Mouse (Mus musculus) CH12.LX (cell line): ENCODE data around the gene Kpna7. TPM values are rescaled to one million over a fixed set of nuclear protein-coding genes. Genes with fewer than 3 reads are reported as not detected.

Experiments
- DNase-seq: peaks from one replicate; pipeline ENCODE4 v3.0.0-alpha.2; 2013; ENCODE audit errors: extremely low read depth
- H3K27ac ChIP-seq: 2 replicates; pipeline ENCODE4 v1.5.1; 2012; ENCODE audit warnings: low read depth, mild to moderate bottlenecking, control low read depth, moderate library complexity; ENCODE audit not compliant: insufficient read depth
- H3K27me3 ChIP-seq: replicated peaks from 2 replicates; pipeline ENCODE3; 2012; ENCODE audit warnings: inconsistent platforms
- H3K36me3 ChIP-seq, 2 experiments: replicated peaks in 1 of 2; 2 replicates each; pipeline versions ENCODE3 to v1.6.1; 2012; ENCODE audit warnings: inconsistent platforms in 1 of 2, low read length in 1 of 2, mild to moderate bottlenecking in 1 of 2, mixed read lengths in 1 of 2, moderate library complexity in 1 of 2; ENCODE audit not compliant: control insufficient read depth in 1 of 2, insufficient read depth in 1 of 2
- H3K4me1 ChIP-seq, 2 experiments: 2 replicates each; pipeline ENCODE4 v1.6.1; 2012; ENCODE audit warnings: inconsistent platforms in 1 of 2, moderate library complexity in 1 of 2; ENCODE audit not compliant: insufficient read depth in 2 of 2, control insufficient read depth in 1 of 2
- H3K4me2 ChIP-seq: 2 replicates; pipeline ENCODE4 v1.6.1; 2012; ENCODE audit warnings: low read depth, mild to moderate bottlenecking, control low read depth; ENCODE audit not compliant: poor library complexity, insufficient read depth, severe bottlenecking
- H3K4me3 ChIP-seq, 3 experiments: fragments of 150-350 bp in 1 of 3; sonication (generic) in 1 of 3; replicated peaks in 1 of 3; 2 replicates each; pipeline versions ENCODE3 to v1.5.1; 2011 to 2012; ENCODE audit warnings: low read depth in 2 of 3, low read length in 2 of 3, mild to moderate bottlenecking in 2 of 3, moderate library complexity in 2 of 3, control low read depth in 1 of 3, improper control_type of control experiment in 1 of 3, inconsistent platforms in 1 of 3, mixed read lengths in 1 of 3; ENCODE audit not compliant: poor library complexity in 1 of 3
- H3K79me2 ChIP-seq: replicated peaks from 2 replicates; pipeline ENCODE4 v1.6.1; 2012; ENCODE audit warnings: mild to moderate bottlenecking, moderate library complexity; ENCODE audit not compliant: control insufficient read depth, poor library complexity, insufficient read depth, severe bottlenecking; ENCODE audit errors: extremely low read depth
- H3K9ac ChIP-seq: 2 replicates; pipeline ENCODE4 v1.6.1; 2012; ENCODE audit warnings: low read depth, mild to moderate bottlenecking, control low read depth, moderate library complexity; ENCODE audit not compliant: insufficient read depth
- H3K9me3 ChIP-seq: replicated peaks from 2 replicates; pipeline ENCODE3; 2012; ENCODE audit warnings: low read length, inconsistent platforms, mixed read lengths
- BHLHE40 ChIP-seq: IDR thresholded peaks from 2 replicates; pipeline ENCODE4 v1.6.1; 2011; ENCODE audit warnings: mild to moderate bottlenecking, low read depth, low read length, improper control_type of control experiment
- CHD1 ChIP-seq: IDR thresholded peaks from 2 replicates; pipeline ENCODE4 v1.6.1; 2012; ENCODE audit warnings: low read depth, low read length, improper control_type of control experiment, inconsistent platforms
- CHD2 ChIP-seq: IDR thresholded peaks from 2 replicates; pipeline ENCODE4 v1.6.1; 2011; ENCODE audit warnings: low read length, improper control_type of control experiment
- CTCF ChIP-seq, 2 experiments: IDR thresholded peaks in 1 of 2; conservative IDR thresholded peaks in 1 of 2; 2 replicates each; pipeline ENCODE4 v1.5.1; 2011 to 2012; ENCODE audit warnings: low read depth in 2 of 2, low read length in 2 of 2, improper control_type of control experiment in 1 of 2, inconsistent platforms in 1 of 2, mild to moderate bottlenecking in 1 of 2, moderate library complexity in 1 of 2
- E2F4 ChIP-seq: IDR thresholded peaks from 2 replicates; pipeline ENCODE4 v1.6.1; 2011; ENCODE audit warnings: low read depth, low read length, improper control_type of control experiment; ENCODE audit not compliant: insufficient replicate concordance
- ELF1 ChIP-seq: IDR thresholded peaks from 2 replicates; pipeline ENCODE4 v1.6.1; 2014; ENCODE audit warnings: low read depth, mild to moderate bottlenecking, inconsistent platforms, low read length, improper control_type of control experiment
- JUN ChIP-seq: IDR thresholded peaks from 2 replicates; pipeline ENCODE4 v1.6.1; 2011; ENCODE audit warnings: low read depth, mild to moderate bottlenecking, low read length, improper control_type of control experiment, moderate library complexity; ENCODE audit not compliant: insufficient read depth
- MAX ChIP-seq: IDR thresholded peaks from 2 replicates; pipeline ENCODE4 v1.6.1; 2011; ENCODE audit warnings: low read length, improper control_type of control experiment
- MAZ ChIP-seq: IDR thresholded peaks from 2 replicates; pipeline ENCODE4 v1.6.1; 2012; ENCODE audit warnings: low read depth, mild to moderate bottlenecking, inconsistent platforms, low read length, improper control_type of control experiment, moderate library complexity
- MEF2A ChIP-seq: IDR thresholded peaks from 2 replicates; pipeline ENCODE4 v1.6.1; 2014; ENCODE audit warnings: low read depth, mild to moderate bottlenecking, inconsistent platforms, low read length, improper control_type of control experiment, borderline replicate concordance
- NELFE ChIP-seq: IDR thresholded peaks from 2 replicates; pipeline ENCODE4 v1.6.1; 2011; ENCODE audit warnings: low read depth, low read length, improper control_type of control experiment
- NRF1 ChIP-seq: IDR thresholded peaks from 2 replicates; pipeline ENCODE4 v1.6.1; 2014; ENCODE audit warnings: low read depth, mild to moderate bottlenecking, inconsistent platforms, low read length, improper control_type of control experiment, moderate library complexity
- PAX5 ChIP-seq: IDR thresholded peaks from 2 replicates; pipeline ENCODE4 v1.6.1; 2012; ENCODE audit warnings: low read length, inconsistent platforms, mixed read lengths
- POLR2A ChIP-seq: IDR thresholded peaks from 2 replicates; pipeline ENCODE4 v1.6.1; 2011; ENCODE audit warnings: low read depth, mild to moderate bottlenecking, improper control_type of control experiment, low read length
- POLR2AphosphoS2 ChIP-seq: IDR thresholded peaks from 2 replicates; pipeline ENCODE4 v1.6.1; 2011; ENCODE audit warnings: low read depth, low read length, improper control_type of control experiment
- RAD21 ChIP-seq: IDR thresholded peaks from 2 replicates; pipeline ENCODE4 v1.6.1; 2011; ENCODE audit warnings: low read depth, mild to moderate bottlenecking, low read length, improper control_type of control experiment, moderate library complexity
- RCOR1 ChIP-seq: conservative IDR thresholded peaks from 2 replicates; pipeline ENCODE4 v1.6.1; 2012; ENCODE audit warnings: low read depth, mild to moderate bottlenecking, inconsistent platforms, low read length, improper control_type of control experiment
- SIN3A ChIP-seq: IDR thresholded peaks from 2 replicates; pipeline ENCODE4 v1.6.1; 2012; ENCODE audit warnings: low read length, improper control_type of control experiment, inconsistent platforms
- SMC3 ChIP-seq: IDR thresholded peaks from 2 replicates; pipeline ENCODE4 v1.6.1; 2011; ENCODE audit warnings: low read depth, low read length, improper control_type of control experiment
- TBP ChIP-seq: conservative IDR thresholded peaks from 2 replicates; pipeline ENCODE4 v1.6.1; 2011; ENCODE audit warnings: low read depth, low read length, improper control_type of control experiment
- TCF12 ChIP-seq: IDR thresholded peaks from 2 replicates; pipeline ENCODE4 v1.6.1; 2014; ENCODE audit warnings: low read depth, mild to moderate bottlenecking, inconsistent platforms, low read length, improper control_type of control experiment
- UBTF ChIP-seq: IDR thresholded peaks from 2 replicates; pipeline ENCODE4 v1.6.1; 2012; ENCODE audit warnings: low read depth, mild to moderate bottlenecking, inconsistent platforms, low read length, improper control_type of control experiment, moderate library complexity
- ZC3H11A ChIP-seq: IDR thresholded peaks from 2 replicates; pipeline ENCODE4 v1.6.1; 2012; ENCODE audit warnings: low read depth, mild to moderate bottlenecking, inconsistent platforms, low read length, improper control_type of control experiment
- ZMIZ1 ChIP-seq: IDR thresholded peaks from 2 replicates; pipeline ENCODE4 v1.6.1; 2012; ENCODE audit warnings: low read depth, mild to moderate bottlenecking, inconsistent platforms, low read length, improper control_type of control experiment
- dilution Hi-C: fragments of 300-500 bp; cut with MboI; formaldehyde crosslinking; loops from 2 replicates; pipeline ENCODE4 v1.14.3; 2020; ENCODE audit warnings: low sequenced_read_pairs; ENCODE audit not compliant: extremely low pct_unique_long_range_greater_than_20kb, extremely low pct_ligation_motif_present
- in situ Hi-C: fragments of 300-500 bp; cut with MboI; formaldehyde crosslinking; loops from 3 replicates; pipeline ENCODE4 v1.14.3; 2019; ENCODE audit warnings: low sequenced_read_pairs, low pct_ligation_motif_present, low pct_unique_long_range_greater_than_20kb, mixed read lengths
- polyA plus RNA-seq: library from polyadenylated mRNA; unstranded; fragments of >175 nt; gene quantifications from 2 replicates; pipeline ENCODE4 v1.2.1, GENCODE M21; 2012; ENCODE audit warnings: low read depth; ENCODE audit not compliant: insufficient read length
- total RNA-seq, 2 experiments: library from RNA; depleted of rRNA; stranded (reverse); fragments of 300-350 nt in 1 of 2; fragments of >200 nt in 1 of 2; gene quantifications; 2 replicates each; pipeline ENCODE4 v1.2.3; 2012 to 2014

The Kpna7 gene
- total and polyA plus RNA-seq, 3 experiments: 0.26 TPM; not detected in 2

- no peak for TF ChIP-seq ELF1
- TF ChIP-seq CHD2: no peak
- no peak for TF ChIP-seq POLR2A
- TF ChIP-seq SIN3A: no peak
- no peak for TF ChIP-seq ZC3H11A
- no peak for TF ChIP-seq BHLHE40
- no peak for TF ChIP-seq MAZ
- no peak for TF ChIP-seq MAX
- peak; percentile 20; the same call in 1 of the 2 replicates for TF ChIP-seq NELFE
- TF ChIP-seq TBP: no peak
- peak; percentile 59 for TF ChIP-seq SMC3
- no peak for TF ChIP-seq RCOR1
- TF ChIP-seq CTCF (conservative IDR thresholded peaks at IDR 0.05 in 1 of 2, IDR thresholded peaks at IDR 0.05 in 1 of 2; ENCODE audit: low read depth in 2 of 2, low read length in 2 of 2): peak; percentile 88 to 90
- TF ChIP-seq RAD21: peak; percentile 67
- TF ChIP-seq MEF2A: no peak
- no peak for TF ChIP-seq PAX5
- TF ChIP-seq POLR2AphosphoS2: no peak
- no peak for TF ChIP-seq TCF12
- peaks cover 2% of the 10 kb centered on the region for H3K27me3 ChIP-seq
- no peak overlapping the region for H3K4me3 ChIP-seq
- no peaks in the 10 kb centered on the region for H3K36me3 ChIP-seq
- no peak overlapping the region for H3K9ac ChIP-seq
- no peaks in the 10 kb centered on the region for H3K79me2 ChIP-seq
- no peak overlapping the region for H3K27ac ChIP-seq
- dilution Hi-C loops: no loop called here
- H3K4me2 ChIP-seq: no peak overlapping the region
- in situ Hi-C loops: loop anchor here (10.0 kb wide), 1 partner anchor 65 kb away; no protein-coding TSS in a partner anchor
- H3K9me3 ChIP-seq: no peaks in the 10 kb centered on the region
- peak; percentile 77 for DNase-seq
- no peaks in the 10 kb centered on the region for H3K4me1 ChIP-seq
Observed at GRCm38 (mm10) chr5:145069707-145070106, 14.1 kb downstream of the Kpna7 start.

DNA sequence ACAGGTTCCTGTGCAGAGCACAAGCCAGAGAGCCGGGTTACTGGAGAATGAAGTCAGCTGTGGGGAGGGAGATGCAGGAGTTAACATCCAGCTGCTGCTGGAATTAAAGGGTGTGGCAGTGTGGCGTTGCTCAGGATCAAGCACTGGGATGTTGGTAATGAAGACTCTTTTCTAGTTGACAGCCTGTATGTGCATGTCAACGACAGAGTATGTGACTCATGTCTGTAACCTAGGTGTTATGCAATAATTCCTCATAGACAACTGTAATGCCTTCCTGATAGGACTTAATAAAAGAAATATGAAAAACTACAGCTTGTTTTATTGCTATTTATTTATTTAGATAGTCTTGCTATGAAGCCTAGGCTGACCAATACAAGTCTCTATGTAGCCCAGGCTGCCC lies 15.0 kb downstream of the Kpna7 start:
- H3K4me1 ChIP-seq: no peaks in the 10 kb centered on the region
- no peak overlapping the region for H3K4me2 ChIP-seq
- no peak overlapping the region for H3K27ac ChIP-seq
- H3K79me2 ChIP-seq: no peaks in the 10 kb centered on the region
- no peak overlapping the region for H3K4me3 ChIP-seq
- dilution Hi-C loops (no loop called here), in situ Hi-C loops (loop anchor here (10.0 kb wide), 1 partner anchor 64 kb away; no protein-coding TSS in a partner anchor)
- no peak for DNase-seq
- H3K36me3 ChIP-seq: no peaks in the 10 kb centered on the region
- H3K27me3 ChIP-seq: peaks cover 2% of the 10 kb centered on the region
- no peak for TF ChIP-seq PAX5
- TF ChIP-seq UBTF: no peak
- TF ChIP-seq NRF1: no peak
- no peak for TF ChIP-seq JUN
- TF ChIP-seq E2F4: no peak
- no peak for TF ChIP-seq ZMIZ1
- TF ChIP-seq TCF12: no peak
- TF ChIP-seq CHD1: no peak
- no peak for TF ChIP-seq NELFE
- TF ChIP-seq, all 38 proteins: peak for 0
- H3K9me3 ChIP-seq: no peaks in the 10 kb centered on the region
- H3K9ac ChIP-seq: no peak overlapping the region
